Mouse (Mus musculus): Measurements from ENCODE around the gene Sit1.

DNA sequence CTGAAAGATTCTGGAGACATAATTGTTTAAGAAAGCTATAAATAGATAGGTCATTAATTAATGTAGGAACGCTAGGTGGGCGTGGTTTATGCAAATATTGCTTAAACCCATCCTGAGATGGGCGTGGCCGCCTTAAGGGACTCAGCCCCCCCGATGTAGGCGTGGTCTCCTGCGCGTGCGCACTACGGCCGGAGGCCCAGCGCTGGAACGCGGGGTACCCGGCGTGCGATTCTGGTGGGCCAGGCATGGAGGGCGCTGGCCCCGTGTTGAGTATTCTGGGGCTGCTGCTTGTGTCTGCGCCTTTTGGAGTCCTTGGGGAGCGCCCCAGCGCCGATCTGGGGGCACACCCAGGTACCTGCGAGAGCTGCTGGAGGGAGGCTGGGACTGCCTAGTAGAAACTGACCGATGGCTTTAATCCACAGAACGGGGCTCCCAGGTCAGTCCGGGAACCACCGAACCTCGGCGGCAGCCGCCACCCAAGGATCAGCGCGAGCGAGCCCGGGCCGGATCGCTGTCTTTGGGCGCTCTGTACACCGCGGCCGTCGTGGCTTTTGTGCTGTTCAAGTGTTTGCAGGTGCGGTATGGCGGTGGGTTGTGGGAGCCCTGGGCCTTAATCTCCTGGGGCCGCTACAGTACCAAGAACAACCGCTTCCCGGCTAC lies 9.8 kb upstream of the Sit1 start:
- TF ChIP-seq CTCF (IDR thresholded peaks at IDR 0.05; ENCODE audit: control insufficient read depth, insufficient read depth, low read length), result no peak
- peak; percentile 83; the same call in 1 of the 2 replicates for TF ChIP-seq POLR2A (IDR thresholded peaks at IDR 0.05; ENCODE audit: borderline replicate concordance, control insufficient read depth, low read depth, low read length)
